Mouse (Mus musculus): ENCODE data around the gene Stk11. TPM values are rescaled to one million over a fixed set of nuclear protein-coding genes. Genes with fewer than 3 reads are reported as not detected.
"Not testable (repeated sequence)": the region's sequence is repeated elsewhere in the genome, so short reads cannot be mapped to it uniquely, and the experiment has no call there.

Gene Stk11
- polyA plus RNA-seq, 1 experiment from 2014 or later: 13.8 TPM

DNA sequence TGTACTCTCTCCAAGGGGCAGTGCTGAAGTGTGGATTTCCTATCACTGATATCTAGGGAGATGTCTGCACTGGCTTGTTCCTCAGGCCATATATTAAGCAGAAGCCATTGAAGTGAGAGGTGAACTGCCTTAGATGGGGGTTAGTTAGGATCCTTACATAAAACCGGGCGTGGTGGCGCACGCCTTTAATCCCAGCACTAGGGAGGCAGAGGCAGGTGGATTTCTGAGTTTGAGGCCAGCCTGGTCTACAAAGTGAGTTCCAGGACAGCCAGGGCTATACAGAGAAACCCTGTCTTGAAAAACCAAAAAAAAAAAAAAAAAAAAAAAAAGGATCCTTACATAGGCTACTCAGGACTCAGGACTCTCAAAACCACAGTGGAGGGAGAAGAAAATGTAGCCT, 50.5 kb downstream of the Stk11 start:
- 86% methylated on average over 4 of the region's 4 CpGs for WGBS
- not testable (repeated sequence) for H3K9me3 ChIP-seq (replicated peaks; ENCODE audit: control insufficient read depth, low read length); H3K4me3 ChIP-seq (ENCODE audit: low read length); ATAC-seq (replicated peaks; ENCODE audit: extremely low read depth, insufficient read depth, low FRiP score); H3K27me3 ChIP-seq (ENCODE audit: control insufficient read depth, insufficient read depth, low read length)
- Histone ChIP-seq H3K4me1 (ENCODE audit: control insufficient read depth, insufficient read depth, low read length) (peaks cover 51% of the 10 kb centered on the region), H3K4me2 (ENCODE audit: low read depth, low read length) (peak overlapping the region; percentile 83), H3K9ac (ENCODE audit: low read length) (peak overlapping the region; percentile 40), H3K27ac (ENCODE audit: low read length) (peak overlapping the region; percentile 90), H3K36me3 (ENCODE audit: control insufficient read depth, insufficient read depth) (peaks cover 16% of the 10 kb centered on the region)

DNA sequence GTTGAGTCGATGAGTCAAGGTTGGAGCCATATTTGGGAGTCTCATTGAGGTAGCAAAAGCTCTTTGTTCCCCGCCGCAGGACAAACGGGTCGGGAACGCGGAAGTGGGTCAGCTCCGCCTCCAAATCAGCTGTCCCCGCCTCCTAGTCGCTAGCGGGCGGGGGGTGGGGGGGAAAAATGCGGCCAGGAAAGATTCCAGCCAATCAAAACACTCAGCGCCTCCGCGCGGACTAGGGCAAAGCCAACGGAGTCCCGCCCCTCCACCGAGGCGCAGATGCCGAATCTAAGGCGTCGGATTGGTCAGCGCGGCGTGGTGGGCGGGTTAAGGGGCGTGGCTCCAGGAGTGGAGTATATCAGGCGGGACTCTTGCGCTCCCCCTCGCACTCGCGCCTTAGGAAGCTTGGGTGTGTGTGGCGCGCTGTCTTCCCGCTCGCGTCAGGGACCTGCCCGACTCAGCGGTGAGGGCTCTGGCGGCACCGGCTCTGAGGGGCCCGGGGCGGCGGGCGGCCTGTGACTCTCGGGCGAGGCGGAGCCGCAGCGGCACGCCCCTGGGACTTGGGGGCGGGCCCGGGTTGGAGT, 51.9 kb downstream of the Stk11 start:
- peak overlapping the region; percentile 85 for H3K4me3 ChIP-seq (ENCODE audit: low read length)
- peaks cover 42% of the 10 kb centered on the region for H3K4me1 ChIP-seq (ENCODE audit: control insufficient read depth, insufficient read depth, low read length)
- H3K36me3 ChIP-seq (ENCODE audit: control insufficient read depth, insufficient read depth): peaks cover 27% of the 10 kb centered on the region
- H3K9ac ChIP-seq (ENCODE audit: low read length): peak overlapping the region; percentile 98
- WGBS: under 1% methylated on average over 55 of the region's 55 CpGs
- no peaks in the 10 kb centered on the region for H3K9me3 ChIP-seq (replicated peaks; ENCODE audit: control insufficient read depth, low read length)
- H3K27me3 ChIP-seq (ENCODE audit: control insufficient read depth, insufficient read depth, low read length): no peaks in the 10 kb centered on the region
- ATAC-seq (replicated peaks; ENCODE audit: extremely low read depth, insufficient read depth, low FRiP score): peak; percentile 90
- H3K27ac ChIP-seq (ENCODE audit: low read length): peak overlapping the region; percentile 99
- H3K4me2 ChIP-seq (ENCODE audit: low read depth, low read length): peak overlapping the region; percentile 79

DNA sequence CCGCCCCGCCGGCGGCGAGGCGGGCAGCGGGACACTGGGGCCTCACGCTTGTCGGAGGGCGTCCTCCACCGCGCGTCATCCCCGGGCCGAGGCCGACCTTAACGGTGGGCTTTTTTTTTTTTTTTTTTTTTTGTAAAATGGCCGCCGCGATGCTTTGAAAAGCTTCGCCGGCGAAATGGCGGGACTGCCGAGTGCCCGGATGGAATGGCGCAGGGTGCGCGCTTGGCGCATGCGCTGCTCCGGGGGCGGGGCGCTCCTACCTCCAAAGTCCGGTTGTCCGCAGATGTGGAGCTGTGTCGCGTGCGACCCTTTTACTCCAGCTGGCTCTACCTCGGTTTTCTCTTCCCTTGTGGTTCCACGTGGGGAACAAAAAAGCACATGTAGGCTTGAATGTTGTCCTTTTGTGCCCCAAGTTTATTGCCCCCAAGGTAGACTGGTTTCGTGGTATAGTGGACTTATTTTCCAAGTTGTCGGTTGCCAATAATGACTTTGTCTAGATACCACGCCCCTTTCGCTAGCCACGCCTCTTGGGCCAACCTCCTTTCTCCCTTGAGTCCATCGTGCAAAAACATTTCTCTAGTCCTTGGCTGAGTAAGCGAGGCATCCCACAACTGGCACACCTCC, 52.5 kb downstream of the Stk11 start:
- H3K27ac ChIP-seq (ENCODE audit: low read length): peak overlapping the region; percentile 99
- H3K27me3 ChIP-seq (ENCODE audit: control insufficient read depth, insufficient read depth, low read length): no peaks in the 10 kb centered on the region
- peak overlapping the region; percentile 85 for H3K4me3 ChIP-seq (ENCODE audit: low read length)
- H3K4me2 ChIP-seq (ENCODE audit: low read depth, low read length): peak overlapping the region; percentile 79
- WGBS: under 1% methylated on average over 48 of the region's 48 CpGs
- H3K36me3 ChIP-seq (ENCODE audit: control insufficient read depth, insufficient read depth): peaks cover 27% of the 10 kb centered on the region
- peak overlapping the region; percentile 98 for H3K9ac ChIP-seq (ENCODE audit: low read length)
- peaks cover 41% of the 10 kb centered on the region for H3K4me1 ChIP-seq (ENCODE audit: control insufficient read depth, insufficient read depth, low read length)
- peak; percentile 37 for ATAC-seq (replicated peaks; ENCODE audit: extremely low read depth, insufficient read depth, low FRiP score)
- H3K9me3 ChIP-seq (replicated peaks; ENCODE audit: control insufficient read depth, low read length): no peaks in the 10 kb centered on the region

- Histone ChIP-seq H3K27me3 (ENCODE audit: control insufficient read depth, insufficient read depth, low read length) (no peaks in the 10 kb centered on the region), H3K9me3 (replicated peaks; ENCODE audit: control insufficient read depth, low read length) (no peaks in the 10 kb centered on the region), H3K27ac (ENCODE audit: low read length) (no peak overlapping the region), H3K36me3 (ENCODE audit: control insufficient read depth, insufficient read depth) (peaks cover 27% of the 10 kb centered on the region), H3K4me3 (ENCODE audit: low read length) (peak overlapping the region; percentile 85; the same call in 1 of the 2 replicates), H3K9ac (ENCODE audit: low read length) (peak overlapping the region; percentile 98; the same call in 1 of the 2 replicates), H3K4me2 (ENCODE audit: low read depth, low read length) (peak overlapping the region; percentile 79), H3K4me1 (ENCODE audit: control insufficient read depth, insufficient read depth, low read length) (peaks cover 38% of the 10 kb centered on the region)
- WGBS: 53% methylated on average over 1 of the region's 1 CpGs
- no peak for ATAC-seq (replicated peaks; ENCODE audit: extremely low read depth, insufficient read depth, low FRiP score)
These were observed 53.5 kb downstream of the Stk11 start for GRCm38 (mm10) chr10:80169070-80169469.

GRCm38 (mm10) chr10:80169651-80170050, 54.0 kb downstream of the Stk11 start:
- no peak overlapping the region for H3K4me3 ChIP-seq (ENCODE audit: low read length)
- peaks cover 27% of the 10 kb centered on the region for H3K36me3 ChIP-seq (ENCODE audit: control insufficient read depth, insufficient read depth)
- H3K9me3 ChIP-seq (replicated peaks; ENCODE audit: control insufficient read depth, low read length): no peaks in the 10 kb centered on the region
- H3K4me1 ChIP-seq (ENCODE audit: control insufficient read depth, insufficient read depth, low read length): peaks cover 32% of the 10 kb centered on the region
- no peak overlapping the region for H3K4me2 ChIP-seq (ENCODE audit: low read depth, low read length)
- H3K9ac ChIP-seq (ENCODE audit: low read length): no peak overlapping the region
- no peak overlapping the region for H3K27ac ChIP-seq (ENCODE audit: low read length)
- no peak for ATAC-seq (replicated peaks; ENCODE audit: extremely low read depth, insufficient read depth, low FRiP score)
- 89% methylated on average over 7 of the region's 7 CpGs for WGBS
- no peaks in the 10 kb centered on the region for H3K27me3 ChIP-seq (ENCODE audit: control insufficient read depth, insufficient read depth, low read length)

DNA sequence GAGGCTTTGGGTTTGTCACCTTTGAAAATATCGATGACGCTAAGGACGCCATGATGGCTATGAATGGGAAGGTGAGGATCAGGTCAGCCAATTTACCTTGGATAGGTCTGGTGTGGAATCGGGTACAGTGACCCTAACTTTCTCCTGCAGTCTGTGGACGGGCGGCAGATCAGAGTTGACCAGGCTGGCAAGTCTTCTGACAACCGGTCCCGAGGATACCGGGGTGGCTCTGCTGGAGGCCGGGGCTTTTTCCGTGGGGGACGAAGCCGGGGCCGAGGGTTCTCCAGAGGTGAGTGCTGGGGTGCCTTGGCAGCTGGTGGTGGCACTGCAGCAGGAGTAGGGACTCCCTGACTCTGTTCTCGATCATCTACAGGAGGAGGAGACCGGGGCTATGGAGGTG, 54.4 kb downstream of the Stk11 start:
- H3K27me3 ChIP-seq (ENCODE audit: control insufficient read depth, insufficient read depth, low read length): no peaks in the 10 kb centered on the region
- no peak overlapping the region for H3K27ac ChIP-seq (ENCODE audit: low read length)
- no peak overlapping the region for H3K4me2 ChIP-seq (ENCODE audit: low read depth, low read length)
- peaks cover 27% of the 10 kb centered on the region for H3K36me3 ChIP-seq (ENCODE audit: control insufficient read depth, insufficient read depth)
- WGBS: 91% methylated on average over 16 of the region's 16 CpGs
- ATAC-seq (replicated peaks; ENCODE audit: extremely low read depth, insufficient read depth, low FRiP score): no peak
- no peak overlapping the region for H3K9ac ChIP-seq (ENCODE audit: low read length)
- H3K4me3 ChIP-seq (ENCODE audit: low read length): no peak overlapping the region
- no peaks in the 10 kb centered on the region for H3K9me3 ChIP-seq (replicated peaks; ENCODE audit: control insufficient read depth, low read length)
- H3K4me1 ChIP-seq (ENCODE audit: control insufficient read depth, insufficient read depth, low read length): peaks cover 32% of the 10 kb centered on the region

- Histone ChIP-seq H3K27me3 (ENCODE audit: control insufficient read depth, insufficient read depth, low read length) (no peaks in the 10 kb centered on the region), H3K4me2 (ENCODE audit: low read depth, low read length) (no peak overlapping the region), H3K4me3 (ENCODE audit: low read length) (no peak overlapping the region), H3K4me1 (ENCODE audit: control insufficient read depth, insufficient read depth, low read length) (peaks cover 26% of the 10 kb centered on the region), H3K36me3 (ENCODE audit: control insufficient read depth, insufficient read depth) (peaks cover 27% of the 10 kb centered on the region), H3K27ac (ENCODE audit: low read length) (no peak overlapping the region), H3K9me3 (replicated peaks; ENCODE audit: control insufficient read depth, low read length) (no peaks in the 10 kb centered on the region), H3K9ac (ENCODE audit: low read length) (no peak overlapping the region)
- ATAC-seq (replicated peaks; ENCODE audit: extremely low read depth, insufficient read depth, low FRiP score): no peak
- WGBS: 96% methylated on average over 19 of the region's 19 CpGs
These were observed 55.0 kb downstream of the Stk11 start for GRCm38 (mm10) chr10:80170601-80171021.

GRCm38 (mm10) chr10:80171252-80171651, 55.6 kb downstream of the Stk11 start:
- H3K27me3 ChIP-seq (ENCODE audit: control insufficient read depth, insufficient read depth, low read length): no peaks in the 10 kb centered on the region
- no peak overlapping the region for H3K4me3 ChIP-seq (ENCODE audit: low read length)
- H3K4me1 ChIP-seq (ENCODE audit: control insufficient read depth, insufficient read depth, low read length): peaks cover 23% of the 10 kb centered on the region
- H3K9ac ChIP-seq (ENCODE audit: low read length): no peak overlapping the region
- no peaks in the 10 kb centered on the region for H3K9me3 ChIP-seq (replicated peaks; ENCODE audit: control insufficient read depth, low read length)
- no peak for ATAC-seq (replicated peaks; ENCODE audit: extremely low read depth, insufficient read depth, low FRiP score)
- no peak overlapping the region for H3K4me2 ChIP-seq (ENCODE audit: low read depth, low read length)
- WGBS: 88% methylated on average over 15 of the region's 15 CpGs
- H3K36me3 ChIP-seq (ENCODE audit: control insufficient read depth, insufficient read depth): peaks cover 27% of the 10 kb centered on the region
- H3K27ac ChIP-seq (ENCODE audit: low read length): no peak overlapping the region

DNA sequence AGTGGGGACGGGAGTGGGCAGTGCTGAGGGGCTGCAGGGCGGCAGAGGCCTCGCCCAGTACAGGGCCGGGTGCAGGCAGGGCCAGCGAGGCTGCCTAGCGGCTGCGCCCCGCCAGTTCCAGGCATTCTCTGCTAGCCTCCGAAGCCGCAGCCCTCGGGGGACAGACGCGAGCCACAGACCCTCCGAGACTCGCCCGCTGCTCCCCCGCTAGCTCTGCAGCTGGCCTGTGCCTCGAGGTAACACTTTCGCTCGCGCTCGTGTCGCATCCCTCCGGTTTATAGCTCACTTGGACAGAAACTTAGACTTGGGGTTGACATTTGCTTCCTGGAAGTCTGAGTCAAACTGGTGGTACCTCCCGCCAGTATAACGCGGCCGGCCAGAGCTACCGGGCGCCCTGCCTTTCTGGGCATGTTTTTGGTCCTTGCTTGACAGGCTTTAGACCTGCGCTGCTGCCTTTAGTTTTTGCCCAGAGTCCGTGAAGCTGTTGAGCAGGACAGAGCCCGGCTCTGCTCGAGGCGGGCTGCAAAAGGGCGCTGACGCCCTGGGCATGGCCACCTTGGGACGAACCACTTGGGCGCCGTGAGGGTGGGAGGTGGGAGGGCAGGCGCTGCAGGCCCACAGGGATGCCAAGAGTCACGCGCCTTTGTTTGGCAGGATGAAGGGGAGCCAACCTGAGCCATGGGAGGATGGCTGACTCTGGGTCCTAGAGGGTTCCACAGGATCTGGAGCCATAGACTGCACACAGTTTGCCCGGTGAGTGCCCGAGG, 56.3 kb downstream of the Stk11 start:
- Histone ChIP-seq H3K9ac (ENCODE audit: low read length) (peak overlapping the region; percentile 55), H3K27me3 (ENCODE audit: control insufficient read depth, insufficient read depth, low read length) (no peaks in the 10 kb centered on the region), H3K4me3 (ENCODE audit: low read length) (no peak overlapping the region; the same call in 1 of the 2 replicates), H3K4me2 (ENCODE audit: low read depth, low read length) (peak overlapping the region; percentile 69; the same call in 1 of the 2 replicates), H3K27ac (ENCODE audit: low read length) (peak overlapping the region; percentile 85), H3K4me1 (ENCODE audit: control insufficient read depth, insufficient read depth, low read length) (peaks cover 17% of the 10 kb centered on the region), H3K9me3 (replicated peaks; ENCODE audit: control insufficient read depth, low read length) (no peaks in the 10 kb centered on the region), H3K36me3 (ENCODE audit: control insufficient read depth, insufficient read depth) (peaks cover 27% of the 10 kb centered on the region)
- no peak for ATAC-seq (replicated peaks; ENCODE audit: extremely low read depth, insufficient read depth, low FRiP score)
- WGBS: 82% methylated on average over 43 of the region's 45 CpGs
